Mouse (Mus musculus) stomach, embryonic 16.5 days (tissue): ENCODE data around the gene Anks1b. TPM values are rescaled to one million over a fixed set of nuclear protein-coding genes. Genes with fewer than 3 reads are reported as not detected.

Experiments
- ATAC-seq: fragments of 200-750 bp; cut with Nextera tagmentation; 2 replicates; pipeline ENCODE4 v1.8.0; 2017; ENCODE audit warnings: moderate number of reproducible peaks, moderate TSS enrichment; ENCODE audit not compliant: insufficient read depth, low FRiP score
- H3K27ac ChIP-seq: fragments of 300-500 bp; sonication (generic); 2 replicates; pipeline ENCODE4 v1.5.1; 2014; ENCODE audit warnings: low read length
- H3K27me3 ChIP-seq: fragments of 300-500 bp; sonication (generic); 2 replicates; pipeline ENCODE4 v1.6.1; 2014; ENCODE audit warnings: low read length, control low read depth, mixed read lengths; ENCODE audit not compliant: control insufficient read depth, insufficient read depth
- H3K36me3 ChIP-seq: fragments of 300-500 bp; sonication (generic); 2 replicates; pipeline ENCODE4 v1.6.1; 2014; ENCODE audit warnings: low read length; ENCODE audit not compliant: control insufficient read depth, insufficient read depth
- H3K4me1 ChIP-seq: fragments of 300-500 bp; sonication (generic); 2 replicates; pipeline ENCODE4 v1.6.1; 2014; ENCODE audit warnings: low read length, control low read depth, mixed read lengths; ENCODE audit not compliant: control insufficient read depth, insufficient read depth
- H3K4me2 ChIP-seq: fragments of 300-500 bp; sonication (generic); 2 replicates; pipeline ENCODE4 v1.6.1; 2014; ENCODE audit warnings: low read depth, low read length, mixed read lengths
- H3K4me3 ChIP-seq: fragments of 300-500 bp; sonication (generic); replicated peaks from 2 replicates; pipeline ENCODE4 v1.5.1; 2014; ENCODE audit warnings: mild to moderate bottlenecking, low read length
- H3K9ac ChIP-seq: fragments of 300-500 bp; sonication (generic); 2 replicates; pipeline ENCODE4 v1.6.1; 2014; ENCODE audit warnings: low read length
- H3K9me3 ChIP-seq: fragments of 300-500 bp; sonication (generic); replicated peaks from 2 replicates; pipeline ENCODE4 v1.6.1; 2016; ENCODE audit warnings: low read length, control low read depth; ENCODE audit not compliant: control insufficient read depth
- WGBS: fragments of 180-500 bp; shearing (Covaris S2); extraction: QIAGEN DNeasy Blood & Tissue Kit; methylation state at CpG from one replicate; pipeline ENCODE4 v1.1.7; 2014; 5-methylcytosine and 5-hydroxymethylcytosine counted together
- polyA plus RNA-seq: library from polyadenylated mRNA; unstranded; fragments of >200 nt; fragmentation: Nextera tagmentation; extraction: Ambion mirVana; gene quantifications from 2 replicates; pipeline ENCODE4 v1.2.1, GENCODE M21; 2015

The Anks1b gene
- polyA plus RNA-seq, 1 experiment from 2014 or later: 1.4 TPM

- ATAC-seq: no peak
- no peak overlapping the region for H3K4me2 ChIP-seq
- H3K9me3 ChIP-seq: no peaks in the 10 kb centered on the region
- WGBS: 76% methylated on average over 9 of the region's 9 CpGs
- no peak overlapping the region for H3K9ac ChIP-seq
- no peaks in the 10 kb centered on the region for H3K4me1 ChIP-seq
- no peaks in the 10 kb centered on the region for H3K36me3 ChIP-seq
- no peaks in the 10 kb centered on the region for H3K27me3 ChIP-seq
- H3K27ac ChIP-seq: no peak overlapping the region
- no peak overlapping the region for H3K4me3 ChIP-seq
Observed at GRCm38 (mm10) chr10:90718684-90719083, 845.4 kb downstream of the Anks1b start.

- Histone ChIP-seq H3K27ac (no peak overlapping the region), H3K27me3 (no peaks in the 10 kb centered on the region), H3K4me1 (no peaks in the 10 kb centered on the region), H3K9me3 (no peaks in the 10 kb centered on the region), H3K4me2 (no peak overlapping the region), H3K36me3 (no peaks in the 10 kb centered on the region), H3K9ac (no peak overlapping the region), H3K4me3 (no peak overlapping the region)
- WGBS: 53% methylated on average over 4 of the region's 4 CpGs
- ATAC-seq: no peak
Observed at GRCm38 (mm10) chr10:90719996-90720395, 846.7 kb downstream of the Anks1b start.

DNA sequence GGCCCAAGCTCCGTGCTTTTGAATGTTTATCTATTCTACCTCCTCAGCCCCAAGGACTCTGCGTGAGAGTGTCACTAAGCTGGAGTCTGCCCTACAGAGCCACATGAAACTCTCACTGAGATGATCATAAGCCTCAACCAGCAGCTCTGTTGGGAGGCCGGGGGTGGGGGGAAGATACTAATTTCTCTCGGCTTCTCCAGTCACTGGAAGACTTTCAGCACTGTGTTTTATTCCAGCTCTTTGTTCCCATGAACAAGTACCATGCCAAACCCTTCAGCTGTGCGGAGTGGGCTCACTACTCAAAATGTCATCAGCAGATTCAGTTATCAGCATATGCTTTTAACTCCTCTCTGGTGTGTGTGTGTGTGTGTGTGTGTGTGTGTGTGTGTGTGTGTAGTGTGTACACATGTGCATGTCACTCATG lies 849.8 kb downstream of the Anks1b start:
- Histone ChIP-seq H3K4me1 (no peaks in the 10 kb centered on the region), H3K9me3 (no peaks in the 10 kb centered on the region), H3K9ac (no peak overlapping the region), H3K27me3 (no peaks in the 10 kb centered on the region; the same call in 1 of the 2 replicates), H3K27ac (no peak overlapping the region), H3K36me3 (no peaks in the 10 kb centered on the region), H3K4me2 (no peak overlapping the region), H3K4me3 (no peak overlapping the region)
- WGBS: 52% methylated on average over 5 of the region's 5 CpGs
- ATAC-seq: no peak

DNA sequence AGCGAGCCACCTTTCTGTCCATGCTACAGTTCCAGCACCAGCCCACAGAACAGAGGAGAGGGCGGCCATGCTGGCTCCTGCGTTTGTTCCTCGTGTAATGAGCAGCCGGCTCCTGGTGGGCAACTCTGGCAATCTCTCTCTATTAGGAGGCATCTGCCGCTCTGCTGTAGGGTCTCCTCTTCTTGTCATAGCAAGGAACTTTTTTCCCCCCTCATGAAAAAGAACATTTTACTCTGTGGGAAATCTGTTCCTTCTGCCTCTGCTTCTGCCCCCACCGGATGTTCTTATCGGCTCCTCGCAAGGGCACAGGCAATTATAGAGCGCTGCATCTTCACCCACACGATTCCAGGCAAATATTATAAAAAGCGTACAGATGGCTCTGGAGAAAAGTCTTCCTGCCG lies 850.6 kb downstream of the Anks1b start:
- ATAC-seq: no peak
- Histone ChIP-seq H3K4me2 (no peak overlapping the region), H3K27me3 (no peaks in the 10 kb centered on the region; the same call in 1 of the 2 replicates), H3K9me3 (no peaks in the 10 kb centered on the region), H3K27ac (no peak overlapping the region), H3K4me1 (0 out of 2 replicates have a peak, but pooled peaks cover 4% of the 10 kb centered on the region), H3K36me3 (no peaks in the 10 kb centered on the region), H3K4me3 (no peak overlapping the region), H3K9ac (no peak overlapping the region)
- WGBS: 79% methylated on average over 13 of the region's 13 CpGs

DNA sequence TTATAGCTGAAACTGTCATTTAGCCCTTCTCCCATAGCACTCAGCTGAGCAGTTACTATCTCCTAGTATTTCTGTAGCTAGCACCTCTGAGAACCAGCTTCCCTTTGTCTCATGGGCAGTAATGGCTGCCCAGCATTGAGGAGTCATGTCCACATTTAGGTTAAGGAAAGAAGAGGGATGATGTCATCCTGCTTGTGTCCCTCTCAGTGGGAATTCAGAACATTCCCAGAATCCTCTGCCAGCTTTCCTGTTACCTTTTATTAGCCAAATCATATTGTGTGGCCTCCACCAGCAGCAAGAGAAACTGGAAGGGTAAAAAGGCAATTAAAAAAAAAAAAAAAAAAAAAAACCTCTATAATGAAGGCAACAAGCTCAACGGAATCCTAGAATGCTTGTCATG lies 851.6 kb downstream of the Anks1b start:
- Histone ChIP-seq H3K27ac (no peak overlapping the region), H3K4me3 (no peak overlapping the region), H3K4me2 (no peak overlapping the region), H3K4me1 (0 out of 2 replicates have a peak, but pooled peaks cover 4% of the 10 kb centered on the region), H3K9me3 (no peaks in the 10 kb centered on the region), H3K27me3 (no peaks in the 10 kb centered on the region; the same call in 1 of the 2 replicates), H3K36me3 (no peaks in the 10 kb centered on the region), H3K9ac (no peak overlapping the region)
- WGBS: 68% methylated on average over 1 of the region's 1 CpGs
- no peak for ATAC-seq

DNA sequence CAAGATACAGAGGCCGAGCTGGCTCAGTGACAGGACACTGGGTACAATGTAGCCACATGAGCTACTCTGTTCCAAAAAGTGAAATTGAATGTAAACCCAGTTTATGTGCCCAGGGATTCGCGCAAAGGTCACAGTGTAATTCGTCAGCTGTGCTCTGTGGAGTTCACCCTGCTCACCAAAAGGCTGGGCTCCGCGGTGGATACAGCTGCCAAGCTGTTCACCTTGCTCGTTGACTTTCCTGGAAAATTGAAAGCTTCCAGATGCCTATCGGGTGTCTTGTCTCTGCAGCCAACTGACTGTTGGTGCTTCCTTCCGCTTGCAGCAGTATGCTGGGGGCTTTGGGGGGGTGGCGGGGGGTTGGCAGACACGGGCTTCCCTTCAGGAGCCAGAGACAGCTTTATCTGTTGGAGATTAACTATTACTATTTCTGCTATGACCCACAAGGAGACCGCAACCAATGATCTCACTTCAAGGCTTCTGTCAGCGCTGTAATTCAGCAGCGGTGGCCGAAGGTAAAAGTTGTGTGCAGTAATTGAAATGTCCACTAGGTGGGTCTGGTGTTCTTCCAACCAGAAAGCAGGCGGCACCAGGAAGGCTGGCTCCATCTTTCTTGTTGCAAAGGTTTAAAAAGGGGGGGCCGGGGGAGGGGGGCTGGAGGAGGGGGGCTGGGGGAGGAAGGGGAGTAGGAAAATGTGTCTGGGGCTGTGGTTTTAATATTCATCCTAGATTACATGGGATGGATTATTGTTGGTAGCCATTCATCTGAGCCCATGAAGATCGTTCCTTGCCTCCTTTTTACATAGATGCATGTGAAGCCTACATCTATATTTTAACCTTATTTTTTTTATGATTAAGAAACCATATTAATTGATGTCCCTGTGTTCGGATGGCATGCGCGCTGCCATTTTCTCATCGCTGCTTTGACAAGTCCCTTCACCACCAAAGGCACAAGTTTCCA lies 855.4 kb downstream of the Anks1b start:
- H3K4me3 ChIP-seq: peak overlapping the region; percentile 31
- no peaks in the 10 kb centered on the region; the same call in 1 of the 2 replicates for H3K27me3 ChIP-seq
- no peaks in the 10 kb centered on the region for H3K36me3 ChIP-seq
- no peak overlapping the region for H3K27ac ChIP-seq
- 0 out of 2 replicates have a peak, but pooled peaks cover 4% of the 10 kb centered on the region for H3K4me1 ChIP-seq
- WGBS: 23% methylated on average over 22 of the region's 22 CpGs
- H3K4me2 ChIP-seq: peak overlapping the region; percentile 52
- peak overlapping the region; percentile 16; the same call in 1 of the 2 replicates for H3K9ac ChIP-seq
- ATAC-seq: peak; percentile 56; the same call in 1 of the 2 replicates
- no peaks in the 10 kb centered on the region for H3K9me3 ChIP-seq

DNA sequence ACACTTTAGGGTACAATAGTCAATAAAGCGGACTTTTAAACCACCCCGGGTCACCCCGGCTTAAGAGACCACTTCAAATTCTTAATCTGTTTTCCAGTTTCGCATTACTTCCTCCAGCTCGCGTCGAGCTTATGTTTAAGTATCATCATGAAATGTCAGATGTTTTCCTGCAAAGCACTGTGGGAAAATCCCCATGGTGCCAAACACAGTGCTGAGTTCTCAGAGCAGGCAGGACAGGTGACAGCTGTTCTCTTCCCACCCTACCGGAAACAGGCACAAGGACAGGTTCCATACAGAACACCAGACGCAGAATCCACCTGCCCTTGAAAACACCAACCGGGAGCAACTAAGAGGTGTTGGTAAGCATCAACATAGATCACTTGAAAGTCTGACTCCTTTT lies 856.2 kb downstream of the Anks1b start:
- Histone ChIP-seq H3K9ac (no peak overlapping the region), H3K36me3 (no peaks in the 10 kb centered on the region), H3K27me3 (no peaks in the 10 kb centered on the region; the same call in 1 of the 2 replicates), H3K4me3 (no peak overlapping the region), H3K27ac (no peak overlapping the region), H3K9me3 (no peaks in the 10 kb centered on the region), H3K4me2 (no peak overlapping the region), H3K4me1 (0 out of 2 replicates have a peak, but pooled peaks cover 4% of the 10 kb centered on the region)
- 40% methylated on average over 10 of the region's 10 CpGs for WGBS
- no peak for ATAC-seq

DNA sequence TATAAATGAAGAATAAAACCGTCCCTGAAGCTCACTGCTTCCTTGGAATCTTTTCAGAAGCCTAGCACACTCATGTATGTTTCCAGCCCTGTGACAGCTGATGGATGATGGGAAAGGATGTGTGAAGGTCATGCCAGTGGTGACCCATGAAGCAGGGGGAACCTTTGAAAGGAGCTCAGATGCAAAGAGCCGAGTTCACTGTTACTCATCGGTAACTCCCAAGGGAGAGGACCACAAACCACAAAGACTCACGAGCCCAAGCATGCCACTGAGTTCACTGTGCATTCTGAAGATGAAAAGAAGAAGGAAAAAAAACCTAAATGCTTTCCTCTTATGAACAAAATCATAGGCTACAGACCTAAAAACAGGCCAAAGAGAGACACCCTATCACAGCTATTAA lies 859.5 kb downstream of the Anks1b start:
- Histone ChIP-seq H3K4me1 (0 out of 2 replicates have a peak, but pooled peaks cover 4% of the 10 kb centered on the region), H3K9me3 (no peaks in the 10 kb centered on the region), H3K27ac (no peak overlapping the region), H3K4me2 (no peak overlapping the region), H3K27me3 (no peaks in the 10 kb centered on the region; the same call in 1 of the 2 replicates), H3K4me3 (no peak overlapping the region), H3K36me3 (no peaks in the 10 kb centered on the region), H3K9ac (no peak overlapping the region)
- WGBS: 44% methylated on average over 4 of the region's 4 CpGs
- ATAC-seq: no peak

GRCm38 (mm10) chr10:90733632-90734031 lies 860.3 kb downstream of the Anks1b start:
- WGBS: 27% methylated on average over 5 of the region's 5 CpGs
- H3K4me3 ChIP-seq: no peak overlapping the region
- ATAC-seq: no peak

More at GRCm38 (mm10) chr10:90733632-90734031, 860.3 kb downstream of the Anks1b start:
- H3K27me3 ChIP-seq: no peaks in the 10 kb centered on the region
- H3K36me3 ChIP-seq: no peaks in the 10 kb centered on the region
- H3K27ac ChIP-seq: no peak overlapping the region
- no peak overlapping the region for H3K9ac ChIP-seq
- H3K9me3 ChIP-seq: no peaks in the 10 kb centered on the region
- no peak overlapping the region for H3K4me2 ChIP-seq
- 0 out of 2 replicates have a peak, but pooled peaks cover under 1% of the 10 kb centered on the region for H3K4me1 ChIP-seq
